Mouse (Mus musculus): ENCODE data around the gene Serpinf2.
A peak's percentile ranks its signal among the peaks of the same experiment; 100 is the strongest.

DNA sequence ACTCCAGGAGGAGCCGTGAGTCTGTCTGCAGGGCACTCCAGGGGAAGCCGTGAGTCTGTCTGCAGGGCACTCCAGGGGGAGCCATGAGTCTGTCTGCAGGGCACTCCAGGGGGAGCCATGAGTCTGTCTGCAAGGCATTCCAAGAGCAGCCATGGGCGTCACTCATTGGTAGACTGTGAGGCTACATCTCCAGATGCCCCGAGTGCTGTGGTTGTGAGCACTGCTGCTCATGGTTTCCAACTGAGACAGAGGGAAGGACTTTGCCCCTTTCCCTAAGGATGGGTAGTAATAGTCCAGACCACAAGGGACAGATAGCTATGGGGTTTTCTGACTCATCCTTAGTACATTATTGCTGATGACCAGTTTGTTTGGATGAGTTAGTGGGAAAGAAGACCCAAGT lies 33.3 kb downstream of the Serpinf2 start:
- TF ChIP-seq MYOD1 (IDR thresholded peaks at IDR 0.05; ENCODE audit: control insufficient read depth in 1 of 3, insufficient read length in 2 of 3, low read depth in 2 of 3) (peak in 1 of 3 experiments; percentile 28), TCF3 (IDR thresholded peaks at IDR 0.05; ENCODE audit: insufficient read length, low read depth) (no peak), MAX (IDR thresholded peaks at IDR 0.05; ENCODE audit: low read depth) (no peak), TCF12 (IDR thresholded peaks at IDR 0.05; ENCODE audit: insufficient read depth, poor library complexity, severe bottlenecking) (no peak), USF1 (IDR thresholded peaks at IDR 0.05; ENCODE audit: low read depth) (no peak)
